ENCODE assay signal across 41 mouse cellular contexts in genomic region chr11:105948255-105948654, GRCm38 (mm10). TPM values are rescaled to one million over a fixed set of nuclear protein-coding genes. Genes with fewer than 3 reads are reported as not detected.
DNase-seq lines count a peak whose midpoint lies in the region; ATAC-seq and TF ChIP-seq lines count a peak whose summit lies in the region.
"Had no signal": no experiment of that assay in that cellular context is flagged by ENCODE, and none has a peak within 500 bp of the region (broad histone marks: within the 10 kb centered on the region; RNA-seq: fewer than 3 reads in every experiment).

No protein-coding gene starts in this region.

- TF ChIP-seq POLR2A in myocyte (IDR thresholded peaks at IDR 0.05; ENCODE audit: insufficient read length, low read depth), result no peak

- 57% methylated on average over 2 of the region's 2 CpGs for WGBS in limb, embryonic 15.5 days
- WGBS in limb, embryonic 10.5 days, result 85% methylated on average over 2 of the region's 2 CpGs
- WGBS in embryonic facial prominence, embryonic 13.5 days, result 70% methylated on average over 2 of the region's 2 CpGs
- WGBS in midbrain, postnatal 0 days, result 78% methylated on average over 2 of the region's 2 CpGs

- no peak overlapping the region for H3K4me2 ChIP-seq in limb, embryonic 15.5 days
- no peak overlapping the region for H3K4me2 ChIP-seq in embryonic facial prominence, embryonic 13.5 days
- H3K4me2 ChIP-seq in myocyte (ENCODE audit: low read depth), result peak overlapping the region; percentile 60
- H3K4me2 ChIP-seq in midbrain, postnatal 0 days (ENCODE audit: low read depth, low read length, poor library complexity, severe bottlenecking), result no peak overlapping the region
- H3K4me2 ChIP-seq: embryonic facial prominence, embryonic 15.5 days; forebrain, embryonic 15.5 days; heart, embryonic 13.5 days; hindbrain, embryonic 15.5 days; liver, embryonic 15.5 days; lung, embryonic 14.5 days; midbrain, embryonic 12.5 days had no signal

- no peaks in the 10 kb centered on the region for H3K27me3 ChIP-seq in limb, embryonic 15.5 days
- peaks cover 31% of the 10 kb centered on the region for H3K27me3 ChIP-seq in limb, embryonic 10.5 days (ENCODE audit: low read depth, poor library complexity, severe bottlenecking)
- peaks cover 23% of the 10 kb centered on the region for H3K27me3 ChIP-seq in embryonic facial prominence, embryonic 13.5 days
- H3K27me3 ChIP-seq in myocyte (ENCODE audit: control insufficient read depth, insufficient read depth, insufficient read length), result no peaks in the 10 kb centered on the region
- H3K27me3 ChIP-seq in midbrain, postnatal 0 days (ENCODE audit: insufficient read depth, low read length), result no peaks in the 10 kb centered on the region
- H3K27me3 ChIP-seq: forebrain, embryonic 15.5 days; hindbrain, embryonic 15.5 days had no signal

- peaks cover 31% of the 10 kb centered on the region for H3K4me1 ChIP-seq in limb, embryonic 15.5 days
- H3K4me1 ChIP-seq in limb, embryonic 10.5 days, result peaks cover 48% of the 10 kb centered on the region
- peaks cover 39% of the 10 kb centered on the region for H3K4me1 ChIP-seq in embryonic facial prominence, embryonic 13.5 days
- H3K4me1 ChIP-seq in midbrain, postnatal 0 days (ENCODE audit: insufficient read depth, low read length), result peaks cover 10% of the 10 kb centered on the region

- TF ChIP-seq CTCF in midbrain, postnatal 0 days (IDR thresholded peaks at IDR 0.05), result no peak

- DNase-seq in limb, embryonic 10.5 days (ENCODE audit: low spot score), result no peak
- DNase-seq in Muller cell, postnatal 12 days (ENCODE audit: inconsistent ontology term), result peak; percentile 73
- no peak for DNase-seq in midbrain, postnatal 0 days (ENCODE audit: low spot score)
- no peak for DNase-seq in spleen, adult 12 weeks (ENCODE audit: low spot score)
- no peak for DNase-seq in adrenal gland, postnatal 10 days
- DNase-seq: adrenal gland, adult 8-10 months; cerebellum, adult 11 months; cerebellum, adult 9-10 months; cerebellum, postnatal 36 days; embryo, embryonic 11 days; heart, postnatal 10 days; kidney, adult 8-10 months; kidney, postnatal 4 days; lung, embryonic 14.5 days; right cerebral cortex, adult 18-20 months; thymus, adult 2 months; thymus, postnatal 4 days had no signal

- no peaks in the 10 kb centered on the region for H3K9me3 ChIP-seq in limb, embryonic 15.5 days
- no peaks in the 10 kb centered on the region for H3K9me3 ChIP-seq in limb, embryonic 10.5 days (replicated peaks)
- H3K9me3 ChIP-seq in embryonic facial prominence, embryonic 13.5 days, result no peaks in the 10 kb centered on the region
- H3K9me3 ChIP-seq in midbrain, postnatal 0 days (ENCODE audit: low read length), result no peaks in the 10 kb centered on the region
- H3K9me3 ChIP-seq: embryonic facial prominence, embryonic 15.5 days; forebrain, embryonic 15.5 days; heart, embryonic 13.5 days; hindbrain, embryonic 10.5 days; hindbrain, embryonic 15.5 days; liver, embryonic 15.5 days; megakaryocyte, embryonic 14.5 days; midbrain, embryonic 12.5 days had no signal

- ATAC-seq in limb, embryonic 15.5 days (ENCODE audit: insufficient number of reproducible peaks, low FRiP score, low TSS enrichment, low read depth), result no peak
- no peak for ATAC-seq in embryonic facial prominence, embryonic 13.5 days (ENCODE audit: insufficient number of reproducible peaks, insufficient read depth, low FRiP score, low TSS enrichment, low read depth)
- no peak for ATAC-seq in midbrain, postnatal 0 days (ENCODE audit: low FRiP score)
- ATAC-seq: forebrain, embryonic 15.5 days; inflammation-experienced regulatory T-cells, adult 6 months had no signal

- no peak overlapping the region for H3ac ChIP-seq in myocyte (ENCODE audit: control insufficient read depth, insufficient read length)

- no peak overlapping the region for H3K9ac ChIP-seq in limb, embryonic 15.5 days
- no peak overlapping the region for H3K9ac ChIP-seq in embryonic facial prominence, embryonic 13.5 days
- H3K9ac ChIP-seq in midbrain, postnatal 0 days (replicated peaks; ENCODE audit: low read length, poor library complexity, severe bottlenecking), result no peak overlapping the region
- H3K9ac ChIP-seq: embryonic facial prominence, embryonic 15.5 days; forebrain, embryonic 15.5 days; heart, embryonic 13.5 days; hindbrain, embryonic 15.5 days; liver, embryonic 15.5 days; lung, embryonic 14.5 days; midbrain, embryonic 12.5 days had no signal

- no peak overlapping the region for H3K4me3 ChIP-seq in limb, embryonic 15.5 days
- H3K4me3 ChIP-seq in limb, embryonic 10.5 days, result no peak overlapping the region
- no peak overlapping the region for H3K4me3 ChIP-seq in embryonic facial prominence, embryonic 13.5 days
- H3K4me3 ChIP-seq in myocyte, result no peak overlapping the region
- no peak overlapping the region for H3K4me3 ChIP-seq in midbrain, postnatal 0 days (ENCODE audit: low read depth, low read length)
- H3K4me3 ChIP-seq: embryonic facial prominence, embryonic 15.5 days; forebrain, embryonic 15.5 days; heart, embryonic 13.5 days; hindbrain, embryonic 10.5 days; hindbrain, embryonic 15.5 days; liver, embryonic 15.5 days; megakaryocyte, embryonic 14.5 days; midbrain, embryonic 12.5 days had no signal

- peak overlapping the region; percentile 38; the same call in 1 of the 2 replicates for H3K27ac ChIP-seq in limb, embryonic 15.5 days
- H3K27ac ChIP-seq in limb, embryonic 10.5 days, result no peak overlapping the region
- H3K27ac ChIP-seq in embryonic facial prominence, embryonic 13.5 days, result peak overlapping the region; percentile 39; the same call in 1 of the 2 replicates
- no peak overlapping the region for H3K27ac ChIP-seq in midbrain, postnatal 0 days (ENCODE audit: low read depth, low read length)
- H3K27ac ChIP-seq: forebrain, embryonic 15.5 days; heart, embryonic 13.5 days; hindbrain, embryonic 10.5 days; hindbrain, embryonic 15.5 days; kidney, postnatal 0 days; liver, embryonic 15.5 days; midbrain, embryonic 12.5 days had no signal

- no peaks in the 10 kb centered on the region for H3K36me3 ChIP-seq in limb, embryonic 15.5 days
- H3K36me3 ChIP-seq in limb, embryonic 10.5 days, result no peaks in the 10 kb centered on the region
- H3K36me3 ChIP-seq in embryonic facial prominence, embryonic 13.5 days, result no peaks in the 10 kb centered on the region
- no peaks in the 10 kb centered on the region for H3K36me3 ChIP-seq in myocyte (ENCODE audit: control insufficient read depth, insufficient read depth)
- no peaks in the 10 kb centered on the region; the same call in 1 of the 2 replicates for H3K36me3 ChIP-seq in midbrain, postnatal 0 days (ENCODE audit: insufficient read depth, low read length)
- H3K36me3 ChIP-seq: embryonic facial prominence, embryonic 15.5 days; forebrain, embryonic 15.5 days; heart, embryonic 13.5 days; hindbrain, embryonic 10.5 days; hindbrain, embryonic 15.5 days; liver, embryonic 15.5 days; midbrain, embryonic 12.5 days had no signal

- no peaks in the 10 kb centered on the region for H3K79me2 ChIP-seq in myocyte (ENCODE audit: control insufficient read depth, insufficient read depth)

TF ChIP-seq in myocyte, 11 proteins besides CTCF, POLR2A, EP300 and RAD21:
- peak in 1 of 3 experiments; percentile 39 for TF ChIP-seq MYOD1 (IDR thresholded peaks at IDR 0.05; ENCODE audit: control insufficient read depth in 1 of 3, insufficient read length in 2 of 3, low read depth in 2 of 3)
- no peak for TF ChIP-seq CEBPB (IDR thresholded peaks at IDR 0.05; ENCODE audit: insufficient read depth, poor library complexity, severe bottlenecking)
TF ChIP-seq in myocyte: peak in this region for 1.

RNA-seq across cellular contexts. Expression of gene Cyb561, which starts 4.9 kb away (rescaled TPM):
- 24.0 and 25.7 TPM in 2 replicates for polyA plus RNA-seq in limb, embryonic 15.5 days (2015; fragmentation: Nextera tagmentation; extraction: Ambion mirVana)
- polyA plus RNA-seq in limb, embryonic 10.5 days (2016; fragmentation: Nextera tagmentation; extraction: Ambion mirVana), result 6.2 and 7.1 TPM in 2 replicates
- 15.5 and 16.1 TPM in 2 replicates for polyA plus RNA-seq in embryonic facial prominence, embryonic 13.5 days (2015; fragmentation: Nextera tagmentation; extraction: Ambion mirVana)
- polyA plus RNA-seq in myocyte (2012; fragmentation: generic; extraction: Trizol), result 1.5 TPM
- total RNA-seq in midbrain, postnatal 0 days (2014; rRNA removed), result 64.2 and 69.7 TPM in 2 replicates
- 76.7 and 79.6 TPM in 2 replicates for polyA plus RNA-seq in midbrain, postnatal 0 days (2015; fragmentation: Nextera tagmentation; extraction: Ambion mirVana)
- total RNA-seq in adrenal gland, postnatal 10 days (2021), result 100 to 1,000 TPM; 123 to 140 TPM

RNA-seq across cellular contexts. Expression of gene Ace, which starts 19.5 kb away (rescaled TPM):
- polyA plus RNA-seq in limb, embryonic 15.5 days (2015; fragmentation: Nextera tagmentation; extraction: Ambion mirVana), result 1.0 and 1.8 TPM in 2 replicates
- polyA plus RNA-seq in limb, embryonic 10.5 days (2016; fragmentation: Nextera tagmentation; extraction: Ambion mirVana), result 0.08 and 0.16 TPM in 2 replicates
- polyA plus RNA-seq in embryonic facial prominence, embryonic 13.5 days (2015; fragmentation: Nextera tagmentation; extraction: Ambion mirVana), result 0.65 and 0.94 TPM in 2 replicates
- polyA plus RNA-seq in myocyte (2012; fragmentation: generic; extraction: Trizol), result 1.3 TPM
- 25.1 and 27.0 TPM in 2 replicates for total RNA-seq in midbrain, postnatal 0 days (2014; rRNA removed)
- 10.0 and 10.1 TPM in 2 replicates for polyA plus RNA-seq in midbrain, postnatal 0 days (2015; fragmentation: Nextera tagmentation; extraction: Ambion mirVana)
- 10 to 100 TPM; 12.9 to 15.4 TPM for total RNA-seq in adrenal gland, postnatal 10 days (2021)
- total RNA-seq: MEL had no signal
- polyA plus RNA-seq: inflammation-experienced regulatory T-cells, adult 6 months had no signal

RNA-seq across cellular contexts. Expression of gene Ace3, which starts 46.2 kb away (rescaled TPM):
- not detected in 2 replicates for polyA plus RNA-seq in limb, embryonic 15.5 days (2015; fragmentation: Nextera tagmentation; extraction: Ambion mirVana)
- not detected in 2 replicates for polyA plus RNA-seq in limb, embryonic 10.5 days (2016; fragmentation: Nextera tagmentation; extraction: Ambion mirVana)
- not detected in 2 replicates for polyA plus RNA-seq in embryonic facial prominence, embryonic 13.5 days (2015; fragmentation: Nextera tagmentation; extraction: Ambion mirVana)
- not detected for polyA plus RNA-seq in myocyte (2012; fragmentation: generic; extraction: Trizol)
- total RNA-seq in midbrain, postnatal 0 days (2014; rRNA removed), result not detected in 2 replicates
- 0.07 TPM in 1 of 2 replicates, not detected in the other for polyA plus RNA-seq in midbrain, postnatal 0 days (2015; fragmentation: Nextera tagmentation; extraction: Ambion mirVana)
- not detected for total RNA-seq in adrenal gland, postnatal 10 days (2021)
- total RNA-seq: adrenal gland, adult 8-10 months; gastrocnemius, adult 18-20 months; gastrocnemius, postnatal 4 days; heart, adult 8-10 months; heart, postnatal 10 days; layer of hippocampus, adult 8-10 months; layer of hippocampus, postnatal 25 days; left cerebral cortex, adult 8-10 months; liver, adult 2 months; MEL had no signal
- polyA plus RNA-seq: embryonic facial prominence, embryonic 15.5 days; frontal cortex, adult 2 months; heart, embryonic 13.5 days; hindbrain, embryonic 10.5 days; hindbrain, embryonic 15.5 days; inflammation-experienced regulatory T-cells, adult 6 months; kidney, postnatal 0 days; limb, embryonic 11.5 days; liver, adult 2 months; liver, embryonic 15.5 days; lung, embryonic 14.5 days; midbrain, embryonic 12.5 days; neural tube, embryonic 14.5 days; thymus, adult 2 months had no signal

RNA-seq across cellular contexts. Expression of gene Kcnh6, which starts 59.7 kb away (rescaled TPM):
- polyA plus RNA-seq in limb, embryonic 15.5 days (2015; fragmentation: Nextera tagmentation; extraction: Ambion mirVana), result 0.24 and 0.26 TPM in 2 replicates
- polyA plus RNA-seq in limb, embryonic 10.5 days (2016; fragmentation: Nextera tagmentation; extraction: Ambion mirVana), result 0.24 and 0.36 TPM in 2 replicates
- 0.31 and 0.70 TPM in 2 replicates for polyA plus RNA-seq in embryonic facial prominence, embryonic 13.5 days (2015; fragmentation: Nextera tagmentation; extraction: Ambion mirVana)
- not detected for polyA plus RNA-seq in myocyte (2012; fragmentation: generic; extraction: Trizol)
- 3.1 TPM in 2 replicates for total RNA-seq in midbrain, postnatal 0 days (2014; rRNA removed)
- polyA plus RNA-seq in midbrain, postnatal 0 days (2015; fragmentation: Nextera tagmentation; extraction: Ambion mirVana), result 2.8 and 3.1 TPM in 2 replicates
- total RNA-seq in adrenal gland, postnatal 10 days (2021), result under 1 TPM; 0.24 to 0.61 TPM
- total RNA-seq: gastrocnemius, adult 18-20 months; heart, adult 8-10 months; liver, adult 2 months had no signal
- polyA plus RNA-seq: liver, adult 2 months had no signal

Comparison
In these comparisons a context has a peak if more than half of its experiments do, and no peak if none do; other contexts are left out.
1. H3K27ac ChIP-seq: peak in limb, embryonic 15.5 days (single experiment) and embryonic facial prominence, embryonic 13.5 days (single experiment); none in limb, embryonic 10.5 days (single experiment) and midbrain, postnatal 0 days (single experiment).